Mouse (Mus musculus): Measurements from ENCODE around the gene Olfr743. TPM values are rescaled to one million over a fixed set of nuclear protein-coding genes. Genes with fewer than 3 reads are reported as not detected.
"Not testable (repeated sequence)": the region's sequence is repeated elsewhere in the genome, so short reads cannot be mapped to it uniquely, and the experiment has no call there.

The Olfr743 gene
- not detected for total RNA-seq (2021)
- long read RNA-seq, experiment 1, result 0 reads
- long read RNA-seq, experiment 2, result 0 reads

- intact Hi-C loops (cut with DNase I), result no loop called here
- no peak for DNase-seq
Measured at GRCm38 (mm10) chr14:50521539-50521938, at the start of gene Olfr743. Gene Olfr743 (plus strand): TSS chr14:50521839.

- intact Hi-C loops (cut with DNase I), result no loop called here
- no peak for DNase-seq
Measured at GRCm38 (mm10) chr14:50472438-50472837, 49.2 kb upstream of the Olfr743 start, which contains the start of gene Olfr741. Gene Olfr741 (plus strand): TSS chr14:50472738.

- DNase-seq, result no peak
- intact Hi-C loops (cut with DNase I), result no loop called here
Measured at GRCm38 (mm10) chr14:50478406-50478805, 43.2 kb upstream of the Olfr743 start.

GRCm38 (mm10) chr14:50503300-50503699 is 18.3 kb upstream of the Olfr743 start, which contains the start of gene Olfr742:
Gene Olfr742 (plus strand): TSS chr14:50503600.
- intact Hi-C loops (cut with DNase I), result no loop called here
- no peak for DNase-seq

- DNase-seq, result no peak
- intact Hi-C loops (cut with DNase I), result no loop called here
Measured at GRCm38 (mm10) chr14:50552734-50553133, 31.1 kb downstream of the Olfr743 start.

GRCm38 (mm10) chr14:50573056-50573455 is 51.4 kb downstream of the Olfr743 start:
- DNase-seq; intact Hi-C loops (cut with DNase I): not testable (repeated sequence)

Other genes with a start within 250 kb of the Olfr743 start
- not detected for gene Olfr732, start 237.6 kb upstream of the Olfr743 start, total RNA-seq (2021)
- gene Olfr733, start 220.3 kb upstream of the Olfr743 start, total RNA-seq (2021), result not detected
- not detected for gene Olfr734, start 195.1 kb upstream of the Olfr743 start, total RNA-seq (2021)
- not detected for gene Olfr735, start 173.0 kb upstream of the Olfr743 start, total RNA-seq (2021)
- gene Tlr11, start 163.9 kb upstream of the Olfr743 start, total RNA-seq (2021), result under 1 TPM in 1 of 2 experiments, not detected in 1; 0.08 TPM
- gene Olfr736, start 140.7 kb upstream of the Olfr743 start, total RNA-seq (2021), result not detected
- gene Olfr738, start 114.3 kb upstream of the Olfr743 start, total RNA-seq (2021), result not detected
- not detected for gene Olfr739, start 103.2 kb upstream of the Olfr743 start, total RNA-seq (2021)
- gene Olfr740, start 76.3 kb upstream of the Olfr743 start, total RNA-seq (2021), result not detected
- gene Olfr741, start 49.1 kb upstream of the Olfr743 start, total RNA-seq (2021), result not detected
- not detected for gene Olfr742, start 18.2 kb upstream of the Olfr743 start, total RNA-seq (2021)
- gene Olfr744, start 93.0 kb downstream of the Olfr743 start, total RNA-seq (2021), result not detected
- gene Olfr745, start 117.5 kb downstream of the Olfr743 start, total RNA-seq (2021), result not detected
- not detected for gene Olfr746, start 125.2 kb downstream of the Olfr743 start, total RNA-seq (2021)
- not detected for gene Olfr747, start 171.4 kb downstream of the Olfr743 start, total RNA-seq (2021)
- gene Olfr748, start 185.5 kb downstream of the Olfr743 start, total RNA-seq (2021), result not detected
- gene Olfr749, start 223.3 kb downstream of the Olfr743 start, total RNA-seq (2021), result not detected

All from gastrocnemius, postnatal 36 days (tissue).